Mouse (Mus musculus): ENCODE results near the gene Gimap8.
"Not testable (repeated sequence)": the region's sequence is repeated elsewhere in the genome, so short reads cannot be mapped to it uniquely, and the experiment has no call there.

Gimap8 gene

GRCm38 (mm10) chr6:48646995-48647394 is at the start of gene Gimap8:
TSS of gene Gimap8 (plus strand) at chr6:48647234.
- DNase-seq: no peak

GRCm38 (mm10) chr6:48600594-48600993 is 46.4 kb upstream of the Gimap8 start:
- DNase-seq: no peak

- peak; percentile 98 for DNase-seq
Observed at GRCm38 (mm10) chr6:48601271-48602079, 45.6 kb upstream of the Gimap8 start, which contains the start of gene Zfp775. TSS of gene Zfp775 (plus strand) at chr6:48602063.

- DNase-seq: no peak
Observed at GRCm38 (mm10) chr6:48602080-48602741, 44.8 kb upstream of the Gimap8 start.

- no peak for DNase-seq
Observed at GRCm38 (mm10) chr6:48608124-48608523, 38.9 kb upstream of the Gimap8 start.

- peak; percentile 59 for DNase-seq
Observed at GRCm38 (mm10) chr6:48609512-48609911, 37.5 kb upstream of the Gimap8 start.

- no peak for DNase-seq
Observed at GRCm38 (mm10) chr6:48610657-48611056, 36.4 kb upstream of the Gimap8 start.

- no peak for DNase-seq
Observed at GRCm38 (mm10) chr6:48613464-48613863, 33.6 kb upstream of the Gimap8 start.

- DNase-seq: no peak
Observed at GRCm38 (mm10) chr6:48614756-48615155, 32.3 kb upstream of the Gimap8 start.

- DNase-seq: no peak
Observed at GRCm38 (mm10) chr6:48620031-48620430, 27.0 kb upstream of the Gimap8 start.

- not testable (repeated sequence) for DNase-seq
Observed at GRCm38 (mm10) chr6:48622186-48622843, 24.7 kb upstream of the Gimap8 start.

- DNase-seq: no peak
Observed at GRCm38 (mm10) chr6:48623460-48623859, 23.6 kb upstream of the Gimap8 start.

GRCm38 (mm10) chr6:48626464-48626863 is 20.6 kb upstream of the Gimap8 start, which contains the start of gene AI854703:
TSS of gene AI854703 (plus strand) at chr6:48626764.
- no peak for DNase-seq

- DNase-seq: peak; percentile 72
Observed at GRCm38 (mm10) chr6:48626984-48627383, 20.1 kb upstream of the Gimap8 start.

GRCm38 (mm10) chr6:48627511-48627924 is 19.5 kb upstream of the Gimap8 start:
- DNase-seq: peak; percentile 55

- no peak for DNase-seq
Observed at GRCm38 (mm10) chr6:48628377-48628776, 18.7 kb upstream of the Gimap8 start.

- peak; percentile 70 for DNase-seq
Observed at GRCm38 (mm10) chr6:48628808-48629660, 18.0 kb upstream of the Gimap8 start.

GRCm38 (mm10) chr6:48629661-48630034 is 17.4 kb upstream of the Gimap8 start:
- DNase-seq: peak; percentile 58

- no peak for DNase-seq
Observed at GRCm38 (mm10) chr6:48630831-48631230, 16.2 kb upstream of the Gimap8 start.

- no peak for DNase-seq
Observed at GRCm38 (mm10) chr6:48635105-48635504, 11.9 kb upstream of the Gimap8 start.

- DNase-seq: no peak
Observed at GRCm38 (mm10) chr6:48636515-48636914, 10.5 kb upstream of the Gimap8 start.

- no peak for DNase-seq
Observed at GRCm38 (mm10) chr6:48637811-48638500, 9.1 kb upstream of the Gimap8 start.

Data from cerebellum, adult 9-11 months (tissue).